Mouse (Mus musculus): ENCODE results near the gene Eif3d. TPM values are rescaled to one million over a fixed set of nuclear protein-coding genes. Genes with fewer than 3 reads are reported as not detected.

Eif3d gene
- polyA plus RNA-seq, 1 experiment from 2014 or later = 108 TPM

DNA sequence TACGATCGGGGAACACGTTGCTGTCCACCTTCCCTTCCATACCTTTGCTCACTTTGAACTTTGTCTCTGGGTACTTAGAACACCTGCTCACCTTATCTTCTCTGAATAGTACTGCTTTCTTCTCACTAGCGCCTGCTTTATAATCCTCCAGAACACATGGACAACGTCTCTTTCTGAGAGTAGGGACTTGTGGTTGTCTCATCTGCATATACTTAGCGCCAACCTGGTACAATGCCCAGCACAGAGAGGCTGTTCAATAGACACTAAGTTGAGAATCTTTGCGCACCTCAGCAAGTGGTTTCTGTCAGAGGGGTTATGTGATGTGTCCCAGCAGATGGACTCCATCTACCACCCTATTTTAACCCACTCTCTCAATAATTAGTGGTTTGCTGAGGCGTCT, 40.8 kb downstream of the Eif3d start:
- WGBS = 51% methylated on average over 8 of the region's 8 CpGs
- Histone ChIP-seq H3K27me3 (peaks cover 4% of the 10 kb centered on the region; the same call in 1 of the 2 replicates), H3K4me3 (peak overlapping the region; percentile 88), H3K9ac (peak overlapping the region; percentile 68), H3K4me1 (replicated peaks) (peaks cover 32% of the 10 kb centered on the region), H3K9me3 (replicated peaks) (no peaks in the 10 kb centered on the region), H3K27ac (no peak overlapping the region), H3K36me3 (peaks cover 18% of the 10 kb centered on the region; the same call in 1 of the 2 replicates), H3K4me2 (peak overlapping the region; percentile 85)
- ATAC-seq (replicated peaks; ENCODE audit: insufficient number of reproducible peaks, insufficient read depth, low FRiP score, low read depth) = no peak

DNA sequence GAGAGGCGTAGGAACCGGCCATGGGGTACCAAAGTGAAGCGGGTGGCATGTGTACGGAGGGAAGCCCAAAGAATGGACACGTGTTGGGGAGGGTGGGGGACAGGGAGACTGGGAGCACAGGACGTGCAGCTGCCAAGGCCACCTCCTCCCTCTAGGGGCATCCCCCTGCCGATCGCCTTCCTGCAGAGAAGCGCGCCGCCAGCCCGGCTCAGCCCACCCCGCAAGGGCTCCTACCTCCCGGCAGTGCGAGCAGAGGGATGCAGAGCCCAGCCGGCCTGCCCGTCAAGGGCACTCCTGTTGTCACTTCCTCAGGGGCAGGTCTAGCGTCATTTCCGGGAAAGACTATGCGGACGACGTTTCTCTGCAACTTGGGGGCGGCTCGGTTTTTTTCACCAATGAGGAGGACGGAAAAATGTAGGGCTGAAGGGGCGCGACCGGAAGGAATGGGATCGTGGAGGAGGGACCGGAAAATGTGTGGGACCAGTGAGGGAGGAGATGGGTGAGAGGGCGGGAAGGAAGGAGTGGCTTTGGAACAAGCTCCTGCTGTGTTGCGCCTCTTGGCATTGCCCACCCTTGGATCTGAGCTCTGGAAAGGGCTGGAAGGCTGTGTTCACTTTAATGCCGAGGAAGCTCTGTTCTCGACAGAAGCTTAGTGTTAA, 41.8 kb downstream of the Eif3d start, which contains the start of gene Txn2:
Gene Txn2 (minus strand): TSS at position 334 of the 659 bp plus-strand sequence.
- ATAC-seq (replicated peaks; ENCODE audit: insufficient number of reproducible peaks, insufficient read depth, low FRiP score, low read depth) = peak; percentile 95
- Histone ChIP-seq H3K9me3 (replicated peaks) (no peaks in the 10 kb centered on the region), H3K4me1 (replicated peaks) (peaks cover 27% of the 10 kb centered on the region), H3K9ac (peak within 1 kb of the TSS; percentile 83), H3K36me3 (peaks cover 28% of the 10 kb centered on the region; the same call in 1 of the 2 replicates), H3K4me2 (peak within 1 kb of the TSS; percentile 85), H3K4me3 (peak within 1 kb of the TSS; percentile 88), H3K27me3 (no peaks in the 10 kb centered on the region), H3K27ac (peak within 1 kb of the TSS; percentile 99)
- under 1% methylated on average over 34 of the region's 34 CpGs for WGBS

- peak overlapping the region; percentile 83 for H3K9ac ChIP-seq
- H3K9me3 ChIP-seq (replicated peaks) = no peaks in the 10 kb centered on the region
- peaks cover 21% of the 10 kb centered on the region for H3K4me1 ChIP-seq (replicated peaks)
- ATAC-seq (replicated peaks; ENCODE audit: insufficient number of reproducible peaks, insufficient read depth, low FRiP score, low read depth) = no peak
- no peaks in the 10 kb centered on the region for H3K27me3 ChIP-seq
- H3K4me3 ChIP-seq = peak overlapping the region; percentile 88
- peaks cover 35% of the 10 kb centered on the region; the same call in 1 of the 2 replicates for H3K36me3 ChIP-seq
- WGBS = 20% methylated on average over 4 of the region's 4 CpGs
- peak overlapping the region; percentile 99 for H3K27ac ChIP-seq
- H3K4me2 ChIP-seq = peak overlapping the region; percentile 85
These were observed 42.5 kb downstream of the Eif3d start for GRCm38 (mm10) chr15:77928091-77928490.

DNA sequence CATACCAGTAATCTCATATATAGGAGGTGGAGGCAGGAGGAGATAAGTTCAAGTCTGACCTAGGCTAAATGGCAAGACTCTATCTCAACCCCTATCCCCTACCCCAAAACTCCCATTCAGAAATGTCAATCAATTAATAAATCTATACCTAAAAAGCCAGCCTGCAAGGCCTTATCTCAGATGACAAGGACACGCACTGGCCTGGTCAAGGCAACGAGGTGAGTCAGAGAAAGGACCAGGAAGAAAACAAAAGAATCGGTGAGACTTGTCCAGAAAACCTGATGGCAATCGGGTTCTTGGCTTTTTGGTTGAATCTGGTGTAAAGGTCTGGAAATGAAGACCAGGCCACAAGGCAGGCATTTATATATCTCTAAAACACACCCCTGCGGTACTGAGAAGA, 43.7 kb downstream of the Eif3d start:
- Histone ChIP-seq H3K4me1 (replicated peaks) (peaks cover 21% of the 10 kb centered on the region), H3K4me2 (no peak overlapping the region), H3K27me3 (no peaks in the 10 kb centered on the region), H3K9ac (no peak overlapping the region), H3K4me3 (no peak overlapping the region), H3K27ac (no peak overlapping the region), H3K9me3 (replicated peaks) (no peaks in the 10 kb centered on the region), H3K36me3 (peaks cover 47% of the 10 kb centered on the region)
- ATAC-seq (replicated peaks; ENCODE audit: insufficient number of reproducible peaks, insufficient read depth, low FRiP score, low read depth) = no peak
- 90% methylated on average over 5 of the region's 5 CpGs for WGBS

GRCm38 (mm10) chr15:77925195-77925594, 45.4 kb downstream of the Eif3d start:
- Histone ChIP-seq H3K9me3 (replicated peaks) (no peaks in the 10 kb centered on the region), H3K9ac (no peak overlapping the region), H3K4me1 (replicated peaks) (peaks cover 29% of the 10 kb centered on the region), H3K4me2 (no peak overlapping the region), H3K4me3 (no peak overlapping the region), H3K36me3 (peaks cover 60% of the 10 kb centered on the region), H3K27ac (no peak overlapping the region), H3K27me3 (no peaks in the 10 kb centered on the region)
- no peak for ATAC-seq (replicated peaks; ENCODE audit: insufficient number of reproducible peaks, insufficient read depth, low FRiP score, low read depth)
- 96% methylated on average over 2 of the region's 2 CpGs for WGBS

GRCm38 (mm10) chr15:77923267-77924035, 47.2 kb downstream of the Eif3d start:
- peaks cover 64% of the 10 kb centered on the region for H3K36me3 ChIP-seq
- 70% methylated on average over 9 of the region's 9 CpGs for WGBS

DNA sequence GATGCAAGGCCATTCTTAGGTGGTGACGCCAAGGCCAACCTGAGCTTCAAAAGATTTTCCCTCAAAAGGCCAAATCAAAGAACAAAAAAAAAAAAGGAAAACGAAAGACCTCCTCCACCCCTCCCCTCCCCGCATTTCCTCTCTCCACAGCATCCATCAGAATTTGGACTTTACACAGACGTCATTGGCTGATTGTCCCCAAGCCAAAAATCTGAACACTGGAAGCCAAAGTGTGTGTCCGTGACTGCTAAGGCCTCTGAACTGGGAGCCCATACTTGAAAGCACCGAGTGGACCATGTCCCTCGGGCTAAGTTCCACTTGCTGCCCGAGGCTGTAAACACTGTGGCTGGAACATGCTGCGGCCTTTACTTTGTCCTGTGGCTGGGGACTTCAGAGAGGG, 47.9 kb downstream of the Eif3d start:
- Histone ChIP-seq H3K4me2 (no peak overlapping the region), H3K9ac (no peak overlapping the region), H3K4me1 (replicated peaks) (peaks cover 13% of the 10 kb centered on the region), H3K4me3 (no peak overlapping the region), H3K36me3 (peaks cover 67% of the 10 kb centered on the region), H3K27ac (no peak overlapping the region), H3K9me3 (replicated peaks) (no peaks in the 10 kb centered on the region), H3K27me3 (no peaks in the 10 kb centered on the region)
- ATAC-seq (replicated peaks; ENCODE audit: insufficient number of reproducible peaks, insufficient read depth, low FRiP score, low read depth) = no peak
- 78% methylated on average over 9 of the region's 9 CpGs for WGBS

More at GRCm38 (mm10) chr15:77923267-77924035, 47.2 kb downstream of the Eif3d start:
- H3K9ac ChIP-seq = no peak overlapping the region
- no peaks in the 10 kb centered on the region for H3K9me3 ChIP-seq (replicated peaks)
- no peaks in the 10 kb centered on the region for H3K27me3 ChIP-seq
- no peak for ATAC-seq (replicated peaks; ENCODE audit: insufficient number of reproducible peaks, insufficient read depth, low FRiP score, low read depth)
- H3K4me3 ChIP-seq = no peak overlapping the region
- peaks cover 18% of the 10 kb centered on the region for H3K4me1 ChIP-seq (replicated peaks)
- H3K27ac ChIP-seq = no peak overlapping the region
- H3K4me2 ChIP-seq = no peak overlapping the region

DNA sequence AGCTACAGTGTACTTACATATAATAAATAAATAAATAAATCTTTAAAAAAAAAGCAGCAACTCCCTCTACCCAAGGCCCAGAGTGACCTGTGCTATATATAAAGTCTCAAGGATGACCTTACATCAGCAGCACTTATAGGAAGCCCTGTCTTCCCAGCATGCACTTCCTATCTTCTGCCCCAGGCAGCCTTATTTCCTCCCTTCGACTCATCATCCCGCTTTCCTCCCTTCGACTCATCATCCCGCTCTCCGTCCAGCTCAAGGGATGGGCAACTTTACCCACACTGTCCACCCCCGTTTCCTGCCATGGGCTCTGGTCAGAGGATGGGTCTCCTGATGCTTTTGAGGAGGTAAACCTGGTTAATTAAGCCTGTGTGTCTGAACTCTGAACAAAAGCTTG, 49.0 kb downstream of the Eif3d start:
- no peak overlapping the region for H3K4me3 ChIP-seq
- ATAC-seq (replicated peaks; ENCODE audit: insufficient number of reproducible peaks, insufficient read depth, low FRiP score, low read depth) = no peak
- no peak overlapping the region for H3K4me2 ChIP-seq
- 79% methylated on average over 6 of the region's 6 CpGs for WGBS
- H3K27ac ChIP-seq = no peak overlapping the region
- H3K36me3 ChIP-seq = peaks cover 62% of the 10 kb centered on the region
- 0 out of 2 replicates have a peak, but pooled peaks cover 8% of the 10 kb centered on the region for H3K4me1 ChIP-seq (replicated peaks)
- H3K9me3 ChIP-seq (replicated peaks) = no peaks in the 10 kb centered on the region
- no peaks in the 10 kb centered on the region for H3K27me3 ChIP-seq
- no peak overlapping the region for H3K9ac ChIP-seq

DNA sequence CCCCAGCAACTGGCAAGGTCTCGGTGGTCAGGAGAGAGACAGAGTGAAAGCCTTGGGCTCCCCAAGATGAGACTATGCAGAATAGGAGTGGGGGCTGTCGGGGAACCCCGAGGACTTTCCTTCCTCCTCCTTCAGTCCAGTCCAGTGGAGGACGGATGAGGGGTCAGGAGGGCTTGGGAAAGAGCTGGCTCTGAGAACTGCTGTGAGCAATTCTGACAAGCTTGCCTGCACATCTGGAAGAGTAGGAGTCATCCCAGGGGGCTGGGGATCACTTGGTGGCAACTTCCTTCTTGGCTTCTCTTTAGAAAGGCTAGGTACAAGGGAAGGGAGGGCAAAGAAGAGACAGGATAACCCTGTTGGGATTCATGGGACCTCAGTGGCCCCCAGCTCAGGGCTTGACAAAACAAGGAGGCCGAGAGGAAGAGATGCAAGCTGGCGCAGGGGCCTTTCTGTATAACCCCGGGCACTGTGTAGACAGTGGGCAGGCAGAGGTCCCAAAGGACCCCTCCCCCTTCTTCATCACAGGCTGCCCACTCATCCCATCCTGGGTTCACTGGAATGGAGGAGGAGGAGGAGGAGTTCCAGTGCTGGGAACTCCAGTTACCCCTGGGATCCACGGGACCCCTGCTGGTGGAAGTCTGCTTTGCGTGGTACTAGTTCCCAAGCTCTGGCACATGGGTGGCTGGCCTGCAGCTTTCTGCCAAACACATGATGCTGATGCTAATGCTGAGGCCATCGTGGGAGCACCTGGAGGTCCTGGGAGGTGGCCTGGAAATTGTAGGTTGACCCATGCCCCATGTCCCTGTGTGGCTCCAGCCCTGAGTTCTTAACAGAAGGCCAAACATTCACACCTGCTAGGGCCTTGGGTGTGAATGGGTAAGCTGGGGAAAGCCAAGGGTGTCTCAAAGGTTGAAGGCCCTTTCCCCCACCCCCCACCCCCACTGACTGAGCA, 49.8 kb downstream of the Eif3d start:
- H3K27me3 ChIP-seq = no peaks in the 10 kb centered on the region
- no peak overlapping the region for H3K4me3 ChIP-seq
- H3K4me2 ChIP-seq = no peak overlapping the region
- peaks cover 63% of the 10 kb centered on the region for H3K36me3 ChIP-seq
- no peaks in the 10 kb centered on the region for H3K9me3 ChIP-seq (replicated peaks)
- peak overlapping the region; percentile 34; the same call in 1 of the 2 replicates for H3K27ac ChIP-seq
- no peak for ATAC-seq (replicated peaks; ENCODE audit: insufficient number of reproducible peaks, insufficient read depth, low FRiP score, low read depth)
- 0 out of 2 replicates have a peak, but pooled peaks cover 8% of the 10 kb centered on the region for H3K4me1 ChIP-seq (replicated peaks)
- H3K9ac ChIP-seq = no peak overlapping the region
- 76% methylated on average over 10 of the region's 10 CpGs for WGBS

- peaks cover 67% of the 10 kb centered on the region for H3K36me3 ChIP-seq
- H3K27ac ChIP-seq = no peak overlapping the region
- H3K27me3 ChIP-seq = no peaks in the 10 kb centered on the region
- no peak overlapping the region for H3K4me3 ChIP-seq
- H3K4me2 ChIP-seq = no peak overlapping the region
- H3K4me1 ChIP-seq (replicated peaks) = 0 out of 2 replicates have a peak, but pooled peaks cover 8% of the 10 kb centered on the region
- 87% methylated on average over 12 of the region's 12 CpGs for WGBS
- H3K9me3 ChIP-seq (replicated peaks) = no peaks in the 10 kb centered on the region
- ATAC-seq (replicated peaks; ENCODE audit: insufficient number of reproducible peaks, insufficient read depth, low FRiP score, low read depth) = no peak
- H3K9ac ChIP-seq = no peak overlapping the region
These were observed 51.2 kb downstream of the Eif3d start for GRCm38 (mm10) chr15:77919441-77919840.
